Mouse (Mus musculus) kidney, embryonic 15.5 days (tissue): Measurements from ENCODE around the gene Gpc5. TPM values are rescaled to one million over a fixed set of nuclear protein-coding genes. Genes with fewer than 3 reads are reported as not detected.

Experiments used
- ATAC-seq: fragments of 200-750 bp; cut with Nextera tagmentation; replicated peaks from 2 replicates; pipeline ENCODE4 v1.8.0; 2017; ENCODE audit warnings: moderate TSS enrichment; ENCODE audit not compliant: low FRiP score
- H3K27ac ChIP-seq: fragments of 300-500 bp; sonication (generic); 2 replicates; pipeline ENCODE4 v1.5.1; 2015; ENCODE audit warnings: mild to moderate bottlenecking, inconsistent platforms
- H3K27me3 ChIP-seq: fragments of 300-500 bp; sonication (generic); 2 replicates; pipeline ENCODE4 v1.6.1; 2015; ENCODE audit warnings: inconsistent platforms
- H3K36me3 ChIP-seq: fragments of 300-500 bp; sonication (generic); 2 replicates; pipeline ENCODE4 v1.6.1; 2015; ENCODE audit warnings: inconsistent platforms
- H3K4me1 ChIP-seq: fragments of 300-500 bp; sonication (generic); 2 replicates; pipeline ENCODE4 v1.6.1; 2015; ENCODE audit warnings: inconsistent platforms
- H3K4me2 ChIP-seq: fragments of 300-500 bp; sonication (generic); 2 replicates; pipeline ENCODE4 v1.6.1; 2015; ENCODE audit warnings: moderate library complexity, mild to moderate bottlenecking, inconsistent platforms
- H3K4me3 ChIP-seq: fragments of 300-500 bp; sonication (generic); replicated peaks from 2 replicates; pipeline ENCODE4 v1.5.1; 2015; ENCODE audit warnings: mild to moderate bottlenecking, inconsistent platforms
- H3K9ac ChIP-seq: fragments of 300-500 bp; sonication (generic); 2 replicates; pipeline ENCODE4 v1.6.1; 2015; ENCODE audit warnings: mild to moderate bottlenecking, inconsistent platforms
- H3K9me3 ChIP-seq: fragments of 300-500 bp; sonication (generic); replicated peaks from 2 replicates; pipeline ENCODE4 v1.6.1; 2016; ENCODE audit warnings: inconsistent platforms
- WGBS: fragments of 180-500 bp; shearing (Covaris S2); methylation state at CpG from one replicate; pipeline ENCODE4 v1.1.7; 2015; ENCODE audit warnings: mixed read lengths; 5-methylcytosine and 5-hydroxymethylcytosine counted together
- polyA plus RNA-seq: library from polyadenylated mRNA; unstranded; fragments of >200 nt; fragmentation: Nextera tagmentation; extraction: Ambion mirVana; gene quantifications from 2 replicates; pipeline ENCODE4 v1.2.1, GENCODE M21; 2015

The Gpc5 gene
- polyA plus RNA-seq, 1 experiment from 2014 or later: 11.1 TPM

- H3K27ac ChIP-seq: no peak overlapping the region
- H3K36me3 ChIP-seq: no peaks in the 10 kb centered on the region
- H3K4me3 ChIP-seq: no peak overlapping the region
- no peak overlapping the region for H3K9ac ChIP-seq
- WGBS: 20% methylated on average over 1 of the region's 1 CpGs
- no peaks in the 10 kb centered on the region for H3K4me1 ChIP-seq
- no peaks in the 10 kb centered on the region for H3K27me3 ChIP-seq
- H3K4me2 ChIP-seq: no peak overlapping the region
- no peak for ATAC-seq
- H3K9me3 ChIP-seq: no peaks in the 10 kb centered on the region
Measured at GRCm38 (mm10) chr14:115819021-115819420, 727.0 kb downstream of the Gpc5 start.

GRCm38 (mm10) chr14:115821657-115822056 lies 729.6 kb downstream of the Gpc5 start:
- no peaks in the 10 kb centered on the region for H3K9me3 ChIP-seq
- H3K36me3 ChIP-seq: no peaks in the 10 kb centered on the region
- ATAC-seq: no peak
- H3K27ac ChIP-seq: no peak overlapping the region
- H3K4me3 ChIP-seq: no peak overlapping the region
- 83% methylated on average over 7 of the region's 7 CpGs for WGBS
- no peaks in the 10 kb centered on the region for H3K27me3 ChIP-seq
- H3K4me2 ChIP-seq: no peak overlapping the region
- H3K4me1 ChIP-seq: no peaks in the 10 kb centered on the region
- H3K9ac ChIP-seq: no peak overlapping the region

GRCm38 (mm10) chr14:115830485-115830884 lies 738.5 kb downstream of the Gpc5 start:
- H3K4me1 ChIP-seq: no peaks in the 10 kb centered on the region
- H3K27ac ChIP-seq: no peak overlapping the region
- H3K27me3 ChIP-seq: no peaks in the 10 kb centered on the region
- no peak overlapping the region for H3K9ac ChIP-seq
- H3K9me3 ChIP-seq: no peaks in the 10 kb centered on the region
- no peak overlapping the region for H3K4me3 ChIP-seq
- no peak overlapping the region for H3K4me2 ChIP-seq
- 60% methylated on average over 5 of the region's 5 CpGs for WGBS
- no peak for ATAC-seq
- H3K36me3 ChIP-seq: no peaks in the 10 kb centered on the region

GRCm38 (mm10) chr14:115831219-115831755 lies 739.3 kb downstream of the Gpc5 start:
- WGBS: 1% methylated on average over 7 of the region's 7 CpGs
- Histone ChIP-seq H3K36me3 (no peaks in the 10 kb centered on the region), H3K27me3 (no peaks in the 10 kb centered on the region), H3K9ac (no peak overlapping the region), H3K9me3 (no peaks in the 10 kb centered on the region), H3K4me3 (no peak overlapping the region), H3K27ac (no peak overlapping the region), H3K4me2 (no peak overlapping the region), H3K4me1 (no peaks in the 10 kb centered on the region)
- ATAC-seq: no peak

GRCm38 (mm10) chr14:115831854-115832625 lies 740.0 kb downstream of the Gpc5 start:
- no peak overlapping the region for H3K4me2 ChIP-seq
- WGBS: 78% methylated on average over 10 of the region's 10 CpGs
- H3K9ac ChIP-seq: no peak overlapping the region
- H3K4me3 ChIP-seq: no peak overlapping the region
- H3K27ac ChIP-seq: no peak overlapping the region
- H3K4me1 ChIP-seq: no peaks in the 10 kb centered on the region
- H3K9me3 ChIP-seq: no peaks in the 10 kb centered on the region
- ATAC-seq: no peak
- no peaks in the 10 kb centered on the region for H3K36me3 ChIP-seq
- H3K27me3 ChIP-seq: no peaks in the 10 kb centered on the region

GRCm38 (mm10) chr14:115843783-115844182 lies 751.8 kb downstream of the Gpc5 start:
- Histone ChIP-seq H3K4me2 (no peak overlapping the region), H3K27me3 (no peaks in the 10 kb centered on the region), H3K36me3 (no peaks in the 10 kb centered on the region), H3K4me3 (no peak overlapping the region), H3K27ac (no peak overlapping the region), H3K9ac (no peak overlapping the region), H3K4me1 (no peaks in the 10 kb centered on the region), H3K9me3 (no peaks in the 10 kb centered on the region)
- 75% methylated on average over 2 of the region's 2 CpGs for WGBS
- no peak for ATAC-seq

GRCm38 (mm10) chr14:115844773-115845427 lies 752.9 kb downstream of the Gpc5 start:
- Histone ChIP-seq H3K9ac (no peak overlapping the region), H3K27me3 (no peaks in the 10 kb centered on the region), H3K27ac (no peak overlapping the region), H3K36me3 (no peaks in the 10 kb centered on the region), H3K9me3 (no peaks in the 10 kb centered on the region), H3K4me2 (no peak overlapping the region), H3K4me1 (no peaks in the 10 kb centered on the region), H3K4me3 (no peak overlapping the region)
- ATAC-seq: no peak
- 93% methylated on average over 1 of the region's 1 CpGs for WGBS

- Histone ChIP-seq H3K27ac (peak overlapping the region; percentile 70; the same call in 1 of the 2 replicates), H3K4me3 (no peak overlapping the region), H3K9me3 (no peaks in the 10 kb centered on the region), H3K27me3 (no peaks in the 10 kb centered on the region), H3K9ac (no peak overlapping the region), H3K36me3 (no peaks in the 10 kb centered on the region), H3K4me2 (no peak overlapping the region), H3K4me1 (no peaks in the 10 kb centered on the region)
- 75% methylated on average over 3 of the region's 3 CpGs for WGBS
- peak; percentile 84 for ATAC-seq
Measured at GRCm38 (mm10) chr14:115869127-115869526, 777.1 kb downstream of the Gpc5 start.

- Histone ChIP-seq H3K36me3 (no peaks in the 10 kb centered on the region), H3K4me3 (no peak overlapping the region), H3K9ac (no peak overlapping the region), H3K9me3 (no peaks in the 10 kb centered on the region), H3K27ac (no peak overlapping the region), H3K27me3 (no peaks in the 10 kb centered on the region), H3K4me2 (no peak overlapping the region), H3K4me1 (no peaks in the 10 kb centered on the region)
- ATAC-seq: peak; percentile 80
- 31% methylated on average over 1 of the region's 1 CpGs for WGBS
Measured at GRCm38 (mm10) chr14:115976062-115976461, 884.0 kb downstream of the Gpc5 start.

GRCm38 (mm10) chr14:115979233-115979632 lies 887.2 kb downstream of the Gpc5 start:
- no peak overlapping the region for H3K27ac ChIP-seq
- no peak overlapping the region for H3K4me3 ChIP-seq
- H3K36me3 ChIP-seq: no peaks in the 10 kb centered on the region
- no peaks in the 10 kb centered on the region for H3K9me3 ChIP-seq
- 60% methylated on average over 2 of the region's 2 CpGs for whole genome bisulfite sequencing
- no peak overlapping the region for H3K4me2 ChIP-seq
- no peaks in the 10 kb centered on the region for H3K27me3 ChIP-seq
- H3K9ac ChIP-seq: no peak overlapping the region
- H3K4me1 ChIP-seq: no peaks in the 10 kb centered on the region
- no peak for ATAC-seq

- Histone ChIP-seq H3K4me3 (no peak overlapping the region), H3K27ac (no peak overlapping the region), H3K9me3 (no peaks in the 10 kb centered on the region), H3K36me3 (no peaks in the 10 kb centered on the region), H3K4me1 (no peaks in the 10 kb centered on the region), H3K9ac (no peak overlapping the region), H3K27me3 (no peaks in the 10 kb centered on the region), H3K4me2 (no peak overlapping the region)
- WGBS: 61% methylated on average over 2 of the region's 2 CpGs
- no peak for ATAC-seq
Measured at GRCm38 (mm10) chr14:115990764-115991163, 898.7 kb downstream of the Gpc5 start.

GRCm38 (mm10) chr14:115993520-115994106 lies 901.6 kb downstream of the Gpc5 start:
- H3K4me1 ChIP-seq: no peaks in the 10 kb centered on the region
- WGBS: 17% methylated on average over 5 of the region's 5 CpGs
- H3K27ac ChIP-seq: no peak overlapping the region
- no peak overlapping the region for H3K4me3 ChIP-seq
- H3K36me3 ChIP-seq: no peaks in the 10 kb centered on the region
- no peaks in the 10 kb centered on the region for H3K27me3 ChIP-seq
- H3K4me2 ChIP-seq: no peak overlapping the region
- no peak overlapping the region for H3K9ac ChIP-seq
- H3K9me3 ChIP-seq: no peaks in the 10 kb centered on the region
- ATAC-seq: peak; percentile 62; the same call in 1 of the 2 replicates
